Comparison of ENCODE assay signal across 1 mouse cellular context in genomic region chr4:149444964-149445701, GRCm38 (mm10).
TF ChIP-seq lines count a peak whose summit lies in the region.

No protein-coding gene starts in this region.

TF ChIP-seq in C2C12, 6 proteins besides CTCF, POLR2A, EP300 and RAD21:
- TF ChIP-seq CEBPB (IDR thresholded peaks at IDR 0.05; ENCODE audit: low read depth) (no peak), USF1 (IDR thresholded peaks at IDR 0.05; ENCODE audit: low read depth) (peak; percentile 65), MYOG (IDR thresholded peaks at IDR 0.05; ENCODE audit: control insufficient read depth, extremely low read depth, insufficient read length) (no peak), MYOD1 (IDR thresholded peaks at IDR 0.05; ENCODE audit: control insufficient read depth, insufficient read length, low read depth) (peak; percentile 81), MAX (IDR thresholded peaks at IDR 0.05) (peak; percentile 100), FOSL1 (IDR thresholded peaks at IDR 0.05; ENCODE audit: insufficient read depth, low read length, poor library complexity, severe bottlenecking) (no peak)
